Mouse (Mus musculus): Measurements from ENCODE around the gene Ankrd34c.

GRCm38 (mm10) chr9:89779237-89779636, 41.0 kb upstream of the Ankrd34c start:
- TF ChIP-seq CTCF (IDR thresholded peaks at IDR 0.05; ENCODE audit: low read depth) (no peak), EP300 (IDR thresholded peaks at IDR 0.05; ENCODE audit: low read depth) (no peak)
